Mouse (Mus musculus) myocyte (in vitro differentiated cells): ENCODE measurements at regions not wholly inside any gene's neighbourhood (a gene's known extent, or its start where the extent isn't known, plus 50 kb on each side); places are given as distances from the start of the nearest gene placed in this dataset.

Source experiments
- H3K27me3 ChIP-seq: one replicate; pipeline ENCODE4 v1.6.1; 2011; ENCODE audit not compliant: control insufficient read depth, insufficient read depth, insufficient read length
- H3K36me3 ChIP-seq: one replicate; pipeline ENCODE4 v1.6.1; 2011; ENCODE audit not compliant: control insufficient read depth, insufficient read depth
- H3K4me2 ChIP-seq: one replicate; pipeline ENCODE4 v1.6.1; 2011; ENCODE audit warnings: low read depth, control low read depth
- H3K4me3 ChIP-seq: one replicate; pipeline ENCODE4 v1.5.1; 2011; ENCODE audit warnings: mild to moderate bottlenecking, control low read depth, moderate library complexity
- H3K79me2 ChIP-seq: one replicate; pipeline ENCODE4 v1.6.1; 2011; ENCODE audit not compliant: control insufficient read depth, insufficient read depth
- H3ac ChIP-seq: one replicate; pipeline ENCODE4 v1.6.1; 2011; ENCODE audit not compliant: control insufficient read depth, insufficient read length
- CEBPB ChIP-seq: IDR thresholded peaks from 2 replicates; pipeline ENCODE4 v1.6.1; 2011; ENCODE audit warnings: mild to moderate bottlenecking, moderate library complexity; ENCODE audit not compliant: poor library complexity, insufficient read depth, severe bottlenecking
- E2F4 ChIP-seq: IDR thresholded peaks from one replicate; pipeline ENCODE4 v1.6.1; 2011; ENCODE audit warnings: mild to moderate bottlenecking, control low read depth, moderate library complexity; ENCODE audit not compliant: insufficient read depth
- MAX ChIP-seq: IDR thresholded peaks from one replicate; pipeline ENCODE4 v1.6.1; 2011; ENCODE audit warnings: low read depth, mild to moderate bottlenecking, control low read depth
- MYOD1 ChIP-seq, 3 experiments: IDR thresholded peaks; one replicate each; pipeline ENCODE4 v1.6.1; 2011; ENCODE audit warnings: control low read depth in 2 of 3, low read depth in 2 of 3, mild to moderate bottlenecking in 2 of 3, moderate library complexity in 1 of 3; ENCODE audit not compliant: insufficient read length in 2 of 3, control insufficient read depth in 1 of 3
- MYOG ChIP-seq, 3 experiments: IDR thresholded peaks; one replicate each; pipeline ENCODE4 v1.6.1; 2011; ENCODE audit warnings: control low read depth in 2 of 3, low read depth in 2 of 3, mild to moderate bottlenecking in 2 of 3; ENCODE audit not compliant: insufficient read length in 2 of 3, control insufficient read depth in 1 of 3, insufficient read depth in 1 of 3
- POLR2A ChIP-seq: IDR thresholded peaks from one replicate; pipeline ENCODE4 v1.6.1; 2011; ENCODE audit warnings: low read depth, mild to moderate bottlenecking, control low read depth, moderate library complexity; ENCODE audit not compliant: insufficient read length
- POLR2AphosphoS2 ChIP-seq: IDR thresholded peaks from one replicate; pipeline ENCODE4 v1.6.1; 2011; ENCODE audit warnings: low read depth, control low read depth; ENCODE audit not compliant: insufficient read length
- REST ChIP-seq: IDR thresholded peaks from one replicate; pipeline ENCODE4 v1.6.1; 2011; ENCODE audit warnings: mild to moderate bottlenecking, control low read depth, moderate library complexity; ENCODE audit not compliant: insufficient read depth, insufficient read length
- SRF ChIP-seq: IDR thresholded peaks from one replicate; pipeline ENCODE4 v1.6.1; 2011; ENCODE audit warnings: low read depth; ENCODE audit not compliant: control insufficient read depth, insufficient read length
- TCF12 ChIP-seq: IDR thresholded peaks from one replicate; pipeline ENCODE4 v1.6.1; 2011; ENCODE audit warnings: mild to moderate bottlenecking, control low read depth; ENCODE audit not compliant: poor library complexity, insufficient read depth, severe bottlenecking
- TCF3 ChIP-seq: IDR thresholded peaks from one replicate; pipeline ENCODE4 v1.6.1; 2011; ENCODE audit warnings: low read depth, control low read depth; ENCODE audit not compliant: insufficient read length
- USF1 ChIP-seq: IDR thresholded peaks from one replicate; pipeline ENCODE4 v1.6.1; 2011; ENCODE audit warnings: low read depth, mild to moderate bottlenecking, control low read depth, moderate library complexity

DNA sequence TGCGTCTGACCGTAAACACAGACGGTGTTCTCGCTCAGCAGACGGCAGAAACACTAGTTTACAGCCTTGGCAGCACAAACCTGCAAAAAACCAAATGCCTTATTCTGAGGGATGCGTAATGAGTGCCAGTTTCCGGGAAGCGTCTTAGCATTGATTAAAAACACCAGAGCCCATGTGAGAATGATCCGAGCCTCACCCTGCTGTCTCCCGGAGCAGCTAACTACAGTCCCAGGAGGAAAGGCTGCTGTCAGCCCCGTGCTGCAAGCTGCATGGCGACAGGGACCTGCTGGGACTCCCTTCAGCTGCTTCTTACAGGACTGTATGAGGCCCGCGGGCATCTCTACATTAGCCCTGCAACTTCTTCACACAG is 189.7 kb downstream of the Med10 start:
- no peaks in the 10 kb centered on the region for H3K36me3 ChIP-seq
- no peak overlapping the region for H3K4me2 ChIP-seq
- no peaks in the 10 kb centered on the region for H3K27me3 ChIP-seq
- H3K79me2 ChIP-seq: no peaks in the 10 kb centered on the region
- no peak overlapping the region for H3K4me3 ChIP-seq
- no peak overlapping the region for H3ac ChIP-seq
- TF ChIP-seq MYOD1 (IDR thresholded peaks at IDR 0.05; ENCODE audit: control insufficient read depth in 1 of 3, insufficient read length in 2 of 3, low read depth in 2 of 3) (no peak), MAX (no peak), POLR2AphosphoS2 (no peak), REST (no peak), TCF3 (no peak), E2F4 (no peak), CEBPB (no peak), POLR2A (no peak), SRF (no peak), MYOG (IDR thresholded peaks at IDR 0.05; ENCODE audit: control insufficient read depth in 1 of 3, insufficient read depth in 1 of 3, insufficient read length in 2 of 3, low read depth in 2 of 3) (no peak), USF1 (no peak), TCF12 (no peak)

DNA sequence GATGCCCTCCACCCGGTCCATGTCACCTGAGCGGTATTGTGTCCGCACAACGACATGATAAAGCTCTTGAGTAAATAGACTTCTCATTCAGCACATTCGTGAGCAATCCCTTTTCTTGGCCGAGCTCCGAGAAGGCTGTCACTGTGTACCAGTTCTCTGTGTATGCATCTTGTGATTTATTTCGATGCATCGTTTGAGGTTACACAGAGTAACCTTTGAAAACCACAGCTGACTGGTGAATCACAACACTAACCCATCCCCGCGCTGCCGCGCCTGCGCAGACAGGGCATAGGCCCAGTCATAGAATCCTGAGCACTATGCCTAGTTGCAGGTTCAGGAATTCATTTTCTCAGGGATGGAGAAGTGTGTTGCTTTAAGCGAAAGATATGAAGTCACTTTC is 201.4 kb downstream of the Med10 start:
- Histone ChIP-seq H3K79me2 (no peaks in the 10 kb centered on the region), H3ac (no peak overlapping the region), H3K4me3 (no peak overlapping the region), H3K27me3 (no peaks in the 10 kb centered on the region), H3K4me2 (no peak overlapping the region), H3K36me3 (no peaks in the 10 kb centered on the region)
- TF ChIP-seq CEBPB (no peak), SRF (no peak), POLR2AphosphoS2 (no peak), TCF3 (no peak), POLR2A (no peak), TCF12 (no peak), E2F4 (no peak), USF1 (no peak), MYOG (IDR thresholded peaks at IDR 0.05; ENCODE audit: control insufficient read depth in 1 of 3, insufficient read depth in 1 of 3, insufficient read length in 2 of 3, low read depth in 2 of 3) (no peak), MAX (no peak), REST (no peak), MYOD1 (IDR thresholded peaks at IDR 0.05; ENCODE audit: control insufficient read depth in 1 of 3, insufficient read length in 2 of 3, low read depth in 2 of 3) (no peak)

- H3K27me3 ChIP-seq: no peaks in the 10 kb centered on the region
Measured at GRCm38 (mm10) chr13:70012123-70012522, 209.9 kb downstream of the Med10 start.

DNA sequence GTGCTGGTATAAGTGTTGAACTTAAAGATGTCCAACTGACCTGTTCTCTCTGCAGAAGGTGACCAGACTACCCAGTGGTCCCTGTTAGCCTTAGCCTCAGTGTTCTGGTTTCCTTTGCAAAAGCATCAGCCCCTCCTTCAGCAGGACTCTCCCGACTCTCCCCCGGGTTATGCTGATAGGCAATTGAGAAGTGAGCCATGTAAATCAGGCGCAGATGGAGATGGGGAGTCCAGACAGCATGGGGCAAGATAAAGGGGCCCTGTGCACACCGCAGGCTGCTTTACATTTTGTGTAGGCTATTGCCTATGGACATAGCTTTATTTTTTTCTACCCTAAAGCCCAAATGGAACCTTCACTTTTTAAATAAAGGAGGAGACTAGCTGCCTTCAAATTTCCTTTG is 213.0 kb downstream of the Med10 start:
- no peaks in the 10 kb centered on the region for H3K79me2 ChIP-seq
- no peak overlapping the region for H3K4me2 ChIP-seq
- no peak overlapping the region for H3ac ChIP-seq
- H3K4me3 ChIP-seq: no peak overlapping the region
- H3K36me3 ChIP-seq: no peaks in the 10 kb centered on the region
- TF ChIP-seq MYOG (IDR thresholded peaks at IDR 0.05; ENCODE audit: control insufficient read depth in 1 of 3, insufficient read depth in 1 of 3, insufficient read length in 2 of 3, low read depth in 2 of 3) (no peak), E2F4 (no peak), CEBPB (no peak), SRF (no peak), REST (no peak), TCF12 (no peak), MYOD1 (IDR thresholded peaks at IDR 0.05; ENCODE audit: control insufficient read depth in 1 of 3, insufficient read length in 2 of 3, low read depth in 2 of 3) (no peak), POLR2AphosphoS2 (no peak), USF1 (no peak), TCF3 (no peak), MAX (no peak), POLR2A (no peak)
- H3K27me3 ChIP-seq: no peaks in the 10 kb centered on the region

More at GRCm38 (mm10) chr13:70012123-70012522, 209.9 kb downstream of the Med10 start:
- Histone ChIP-seq H3ac (no peak overlapping the region), H3K4me3 (no peak overlapping the region), H3K4me2 (no peak overlapping the region), H3K79me2 (no peaks in the 10 kb centered on the region), H3K36me3 (no peaks in the 10 kb centered on the region)
- TF ChIP-seq SRF (no peak), MYOD1 (IDR thresholded peaks at IDR 0.05; ENCODE audit: control insufficient read depth in 1 of 3, insufficient read length in 2 of 3, low read depth in 2 of 3) (no peak), POLR2A (no peak), MYOG (IDR thresholded peaks at IDR 0.05; ENCODE audit: control insufficient read depth in 1 of 3, insufficient read depth in 1 of 3, insufficient read length in 2 of 3, low read depth in 2 of 3) (no peak), TCF12 (no peak), POLR2AphosphoS2 (no peak), TCF3 (no peak), REST (no peak), MAX (no peak), USF1 (no peak), E2F4 (no peak), CEBPB (no peak)

GRCm38 (mm10) chr13:70017535-70017934 is 215.3 kb downstream of the Med10 start:
- no peak for TF ChIP-seq USF1
- no peak for TF ChIP-seq POLR2AphosphoS2
- TF ChIP-seq REST: no peak
- no peak for TF ChIP-seq POLR2A
- no peak for TF ChIP-seq MAX
- no peak for TF ChIP-seq MYOG (IDR thresholded peaks at IDR 0.05; ENCODE audit: control insufficient read depth in 1 of 3, insufficient read depth in 1 of 3, insufficient read length in 2 of 3, low read depth in 2 of 3)
- no peak for TF ChIP-seq TCF12
- TF ChIP-seq E2F4: no peak
- TF ChIP-seq SRF: no peak
- no peak for TF ChIP-seq CEBPB
- TF ChIP-seq MYOD1 (IDR thresholded peaks at IDR 0.05; ENCODE audit: control insufficient read depth in 1 of 3, insufficient read length in 2 of 3, low read depth in 2 of 3): no peak
- TF ChIP-seq TCF3: no peak
- H3K27me3 ChIP-seq: no peaks in the 10 kb centered on the region
- no peaks in the 10 kb centered on the region for H3K36me3 ChIP-seq
- H3K4me3 ChIP-seq: no peak overlapping the region
- H3ac ChIP-seq: no peak overlapping the region
- H3K79me2 ChIP-seq: no peaks in the 10 kb centered on the region
- no peak overlapping the region for H3K4me2 ChIP-seq
